Mouse (Mus musculus): ENCODE measurements around the gene Bpgm.

Gene Bpgm

DNA sequence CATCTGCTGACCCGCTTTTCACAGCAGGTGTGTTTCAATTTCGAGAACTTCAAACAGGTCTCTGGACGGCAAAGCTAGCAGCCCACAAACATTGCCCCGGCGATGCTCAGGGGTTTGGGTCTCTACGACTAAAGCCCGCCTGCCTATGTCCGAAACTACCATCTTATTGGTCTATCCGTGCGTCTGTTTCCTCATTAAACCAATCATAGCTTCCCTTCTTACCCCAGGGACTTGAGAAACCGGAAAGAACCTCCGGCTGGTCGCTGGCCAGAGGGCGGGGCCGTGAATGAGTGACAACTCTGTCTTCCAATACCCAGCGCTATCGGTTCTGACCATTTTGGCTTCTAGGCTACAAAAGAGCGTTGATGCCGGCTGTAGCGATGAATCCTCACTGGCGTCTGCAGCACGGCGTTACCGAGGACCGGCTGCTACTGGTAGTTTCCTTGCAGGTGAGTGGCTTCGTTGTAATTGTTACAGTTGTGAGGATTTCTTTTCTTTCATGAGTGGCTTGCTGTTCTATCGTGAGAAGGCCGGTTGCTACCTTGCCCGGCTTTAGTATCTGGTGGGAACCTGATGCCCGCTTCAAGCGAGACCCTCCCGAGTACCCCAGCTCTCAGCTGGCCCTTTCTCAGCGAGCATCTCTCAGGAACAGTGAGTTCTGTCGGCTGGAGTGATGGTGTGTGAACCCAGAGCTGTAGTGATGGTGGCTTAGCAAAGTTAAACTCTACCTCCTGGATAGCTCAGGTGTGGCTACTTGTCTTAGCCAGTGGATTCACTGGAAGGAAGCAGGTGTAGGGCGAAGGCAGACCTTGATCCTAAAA is at the start of gene Bpgm:
Gene Bpgm, plus strand, starts transcription at position 234 of the 821 bp plus-strand sequence.
- in situ Hi-C loops (cut with MseI, MboI) = no loop called here

GRCm38 (mm10) chr6:34439006-34439405 is 37.0 kb upstream of the Bpgm start:
- in situ Hi-C loops (cut with MseI, MboI) = no loop called here

DNA sequence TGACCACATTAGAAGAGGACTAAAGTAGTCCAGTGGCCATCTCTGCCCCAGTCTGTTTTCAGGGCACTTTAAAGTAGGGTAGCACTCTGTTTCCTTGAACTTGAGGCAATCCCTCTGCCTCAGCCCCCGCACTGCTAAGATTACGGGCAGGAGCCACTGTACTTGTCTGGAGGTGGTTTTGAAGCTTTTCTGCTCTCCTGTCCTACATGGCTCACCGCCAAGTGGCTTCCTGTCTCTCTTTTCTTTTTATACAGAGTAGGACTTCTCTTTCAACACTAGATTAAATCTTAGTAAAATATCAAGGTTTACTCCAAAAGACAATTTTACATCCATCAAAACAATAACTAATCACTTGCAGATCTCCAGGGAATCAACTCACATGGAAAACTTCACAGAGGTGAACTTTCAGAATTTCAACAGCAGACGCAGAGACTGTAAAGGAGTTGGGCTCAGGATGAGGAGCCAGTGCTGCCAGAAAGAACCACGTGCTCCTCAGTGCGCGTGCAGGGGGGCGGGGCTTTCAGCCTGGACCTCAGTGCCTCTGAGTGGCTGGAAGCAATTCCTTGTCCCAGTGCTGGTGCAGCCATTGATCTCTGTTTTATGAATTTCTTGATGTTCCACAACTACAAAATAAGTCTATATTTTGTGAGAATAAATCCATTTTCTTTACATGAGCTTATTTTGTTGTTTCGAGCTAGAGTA is 34.3 kb upstream of the Bpgm start:
- in situ Hi-C loops (cut with MseI, MboI) = no loop called here

DNA sequence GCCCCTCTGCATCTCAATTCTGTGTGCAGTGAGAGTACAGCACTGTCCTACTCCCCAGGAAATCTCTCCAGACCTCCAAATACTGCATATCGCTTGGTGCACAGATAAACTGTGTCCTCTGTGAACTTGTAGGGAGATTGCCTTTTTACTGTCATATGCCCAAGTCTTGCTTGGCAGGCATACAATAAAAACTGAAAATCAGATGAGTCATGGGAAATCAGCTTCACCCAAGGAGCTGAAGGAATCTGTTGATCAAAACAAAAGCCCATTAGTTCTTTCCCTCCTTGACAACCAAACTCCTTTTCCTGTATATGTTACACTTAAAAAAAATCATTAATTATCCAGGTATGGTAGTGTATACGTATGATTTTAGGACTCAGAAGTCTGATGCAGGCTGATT is 32.2 kb upstream of the Bpgm start:
- in situ Hi-C loops (cut with MseI, MboI) = no loop called here

DNA sequence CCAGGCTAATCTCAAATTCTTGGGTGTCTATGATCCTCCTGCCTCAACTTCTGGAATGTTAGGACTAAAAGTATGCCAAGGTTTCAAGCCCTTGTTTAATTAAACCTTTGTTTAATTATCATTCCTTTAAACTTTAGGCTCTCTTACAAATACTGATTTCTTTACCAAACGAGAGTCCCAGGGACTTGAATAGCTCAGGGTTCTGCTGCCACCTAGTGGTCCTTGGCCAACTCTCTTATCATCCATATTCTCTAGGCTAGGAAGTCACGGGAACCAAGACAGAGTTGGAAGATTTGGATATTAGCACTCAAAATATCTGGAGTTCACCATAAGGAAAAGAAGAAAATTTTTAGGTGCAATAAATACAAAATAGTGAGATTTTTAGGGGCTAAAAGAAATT is 28.0 kb upstream of the Bpgm start:
- in situ Hi-C loops (cut with MseI, MboI) = no loop called here

DNA sequence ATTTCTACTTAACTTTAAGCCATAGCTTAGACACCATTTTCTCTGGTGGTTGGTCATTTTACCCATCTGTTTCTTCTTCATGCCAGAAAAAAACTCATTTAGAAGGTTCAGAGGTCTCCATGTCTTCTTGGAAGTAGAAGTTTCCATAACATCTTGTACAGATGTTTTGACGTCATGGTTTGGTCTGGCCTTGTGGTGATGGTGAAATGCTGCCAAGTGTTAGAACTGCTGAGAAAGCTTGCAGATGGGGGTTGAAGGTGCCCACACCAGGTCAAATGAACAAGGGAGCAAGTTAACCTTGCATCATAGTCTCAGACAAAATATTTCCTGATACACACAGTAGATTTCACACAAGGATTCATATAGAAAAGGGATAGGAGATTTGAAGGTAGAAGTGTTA is 27.3 kb upstream of the Bpgm start:
- in situ Hi-C loops (cut with MseI, MboI) = no loop called here

DNA sequence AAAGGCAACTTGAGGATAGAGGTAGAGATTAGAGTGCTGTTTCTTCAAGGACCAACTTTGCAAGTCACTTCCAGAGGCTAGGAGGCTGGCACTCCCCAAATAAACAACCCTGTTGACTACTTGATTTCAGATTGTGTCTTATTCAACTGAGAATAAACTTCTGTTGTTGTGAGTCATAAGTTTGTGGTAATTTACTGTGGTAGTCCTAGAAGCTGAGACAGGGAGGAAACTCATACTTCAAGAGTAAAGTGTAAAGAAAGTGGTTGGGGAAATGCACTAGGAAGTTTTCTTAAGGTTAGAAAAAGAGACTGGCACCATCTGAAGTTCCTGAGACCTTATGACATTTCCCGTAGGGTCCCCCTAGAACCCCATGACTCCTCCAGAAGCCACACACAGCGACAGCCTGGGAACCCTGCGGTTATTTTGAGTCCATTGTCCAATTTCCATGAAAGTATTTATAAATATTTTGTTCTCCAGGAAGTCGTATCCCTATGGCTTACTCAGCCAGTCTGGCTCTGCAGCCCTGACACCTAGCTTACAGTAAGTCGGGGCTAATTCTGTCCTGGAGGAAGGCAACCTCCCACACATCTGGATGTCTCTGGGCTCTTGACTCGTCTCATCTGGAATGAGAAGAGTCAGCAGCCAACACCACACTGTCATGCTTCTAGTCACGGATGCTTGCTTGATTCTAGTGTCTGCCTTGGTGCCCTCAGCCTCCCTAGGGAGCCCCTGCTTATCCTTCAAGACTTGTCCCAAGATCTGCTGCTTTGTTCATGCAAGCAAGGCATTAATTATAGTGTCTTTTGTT is 22.8 kb upstream of the Bpgm start:
- in situ Hi-C loops (cut with MseI, MboI) = loop anchor here (5.0 to 10.0 kb wide), 2 partner anchors 158 to 161 kb away; no protein-coding TSS in a partner anchor

- in situ Hi-C loops (cut with MseI, MboI) = loop anchor here in 1 of 2 experiments (10.0 kb wide), 1 partner anchor 165 kb away; no protein-coding TSS in a partner anchor
Measured at GRCm38 (mm10) chr6:34459456-34459855, 16.6 kb upstream of the Bpgm start.

DNA sequence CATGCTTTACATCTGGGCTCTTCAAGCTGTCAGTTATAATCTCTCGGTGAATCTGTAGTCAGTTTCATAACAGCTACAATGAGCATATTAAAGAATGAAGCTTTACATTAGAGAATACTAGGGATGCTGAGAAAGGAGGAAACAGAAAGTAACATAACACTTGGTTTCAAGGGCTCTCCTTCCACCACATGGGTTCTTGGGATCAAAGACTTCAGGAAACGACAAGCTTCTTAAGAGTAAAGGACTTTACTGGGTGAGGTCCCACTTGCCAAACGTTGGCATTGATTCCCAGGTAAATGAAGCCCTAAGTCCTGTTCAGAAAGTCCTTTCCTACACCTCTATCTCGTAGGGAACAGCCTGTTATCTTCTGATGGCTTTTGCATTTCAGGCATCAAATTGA is 15.4 kb upstream of the Bpgm start:
- in situ Hi-C loops (cut with MseI, MboI) = no loop called here

- in situ Hi-C loops (cut with MseI, MboI) = no loop called here
Measured at GRCm38 (mm10) chr6:34463582-34463981, 12.4 kb upstream of the Bpgm start.

- in situ Hi-C loops (cut with MseI, MboI) = no loop called here
Measured at GRCm38 (mm10) chr6:34471434-34472110, 4.4 kb upstream of the Bpgm start.

- in situ Hi-C loops (cut with MseI, MboI) = no loop called here
Measured at GRCm38 (mm10) chr6:34473346-34473745, 2.7 kb upstream of the Bpgm start.

GRCm38 (mm10) chr6:34474031-34474430 is 2.0 kb upstream of the Bpgm start:
- in situ Hi-C loops (cut with MseI, MboI) = no loop called here

GRCm38 (mm10) chr6:34475391-34475790 is 616 bp upstream of the Bpgm start:
- in situ Hi-C loops (cut with MseI, MboI) = no loop called here

DNA sequence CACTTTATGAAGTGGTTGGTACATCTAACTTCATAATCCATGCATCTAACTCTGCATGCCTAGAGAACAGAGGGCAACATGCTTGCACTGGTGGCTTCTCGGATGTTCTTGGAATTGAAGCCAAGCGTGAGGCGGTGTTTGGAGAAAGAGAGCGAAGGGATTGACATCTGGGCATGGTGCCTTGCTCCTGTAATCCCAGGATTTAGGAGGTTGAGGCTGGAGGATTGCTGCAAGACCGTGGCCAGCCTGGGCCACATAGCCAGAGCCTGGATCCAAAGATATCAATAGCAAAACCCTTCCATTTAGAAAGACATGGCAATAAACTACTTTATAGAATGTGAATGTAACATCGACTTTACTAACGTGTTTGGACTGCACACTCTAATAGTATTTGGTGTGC is 2.0 kb downstream of the Bpgm start:
- in situ Hi-C loops (cut with MseI, MboI) = no loop called here

DNA sequence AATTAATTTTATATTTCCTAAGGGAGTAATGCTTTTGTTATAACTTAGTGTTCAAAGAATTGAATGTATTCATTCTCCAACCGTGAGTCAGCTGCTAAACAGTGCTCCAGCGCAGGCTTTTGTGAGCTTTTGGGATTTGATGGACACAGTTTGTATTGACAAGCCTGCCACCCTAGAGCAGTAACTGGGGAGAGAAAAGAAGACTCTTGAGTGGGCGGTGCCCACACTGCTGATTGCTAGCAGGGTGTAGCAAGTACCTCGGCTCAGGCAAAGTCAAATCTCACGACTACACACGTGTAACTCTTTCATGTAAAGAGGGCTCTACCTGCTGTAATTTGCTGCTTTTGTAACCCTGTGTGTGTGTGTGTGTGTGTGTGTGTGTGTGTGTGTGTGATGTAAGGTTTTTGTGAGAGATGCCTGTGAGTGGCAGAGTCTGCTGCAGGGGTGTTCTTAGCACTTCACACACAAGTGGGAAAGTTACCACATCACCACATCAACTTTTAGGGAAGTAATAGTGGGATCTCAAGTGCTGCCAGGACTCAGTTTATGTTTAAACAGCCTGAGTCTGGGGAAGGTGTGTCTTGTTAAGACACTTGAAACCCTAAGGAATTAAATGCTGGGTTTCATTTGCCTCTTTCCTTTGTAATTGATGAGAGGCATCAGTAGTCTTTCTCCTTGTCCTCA is 2.8 kb downstream of the Bpgm start:
- in situ Hi-C loops (cut with MseI, MboI) = no loop called here

- in situ Hi-C loops (cut with MseI, MboI) = no loop called here
Measured at GRCm38 (mm10) chr6:34479531-34479930, 3.5 kb downstream of the Bpgm start.

DNA sequence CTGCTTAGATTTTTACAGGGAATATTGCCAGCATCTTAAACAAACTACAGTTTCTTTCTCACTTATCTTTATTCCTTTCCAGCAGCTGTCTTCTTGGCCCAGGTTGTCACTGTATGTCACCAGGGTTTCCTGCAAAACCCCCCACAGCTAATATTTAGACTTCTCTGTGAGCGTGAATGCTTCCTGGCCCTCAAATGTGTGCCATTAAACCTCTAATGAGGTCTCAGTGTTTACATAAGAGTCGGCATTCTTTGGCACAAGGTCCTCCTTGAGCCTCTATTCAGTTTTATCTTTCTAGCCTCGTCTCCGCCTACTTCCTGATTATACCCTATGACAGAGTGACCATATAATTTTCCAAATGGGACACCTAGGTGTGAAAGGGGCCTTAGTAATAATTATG is 4.7 kb downstream of the Bpgm start:
- in situ Hi-C loops (cut with MseI, MboI) = no loop called here

- in situ Hi-C loops (cut with MseI, MboI) = no loop called here
Measured at GRCm38 (mm10) chr6:34481349-34481748, 5.3 kb downstream of the Bpgm start.

DNA sequence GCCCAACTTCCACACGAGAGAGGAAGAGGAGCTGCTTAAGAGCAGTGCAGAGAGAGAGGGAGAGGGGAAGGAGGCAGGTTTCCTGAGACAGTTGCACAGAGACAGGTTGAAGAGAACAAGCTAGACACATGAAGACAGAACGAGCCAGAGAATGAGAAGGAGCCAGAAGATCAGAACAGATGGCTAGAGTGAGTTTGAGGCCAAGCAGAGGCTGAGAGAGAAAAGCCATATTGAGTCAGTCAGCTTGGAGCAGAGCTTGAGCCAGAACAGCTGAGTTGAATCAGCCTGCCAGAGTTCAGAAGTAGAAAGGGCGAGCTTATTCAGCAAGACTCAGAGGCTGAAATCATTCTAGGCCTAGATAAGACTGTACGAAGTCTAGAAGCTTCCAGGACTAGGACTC is 6.8 kb downstream of the Bpgm start:
- in situ Hi-C loops (cut with MseI, MboI) = no loop called here

GRCm38 (mm10) chr6:34483390-34483789 is 7.4 kb downstream of the Bpgm start:
- in situ Hi-C loops (cut with MseI, MboI) = no loop called here

Data from mouse trophoblast stem cell (cell line).